Mouse (Mus musculus): Measurements from ENCODE around the gene Psmc4. TPM values are rescaled to one million over a fixed set of nuclear protein-coding genes. Genes with fewer than 3 reads are reported as not detected.

Gene Psmc4
- total RNA-seq (2014; rRNA removed), result 162 and 170 TPM in 2 replicates
- polyA plus RNA-seq (2015; fragmentation: Nextera tagmentation; extraction: Ambion mirVana), result 257 and 259 TPM in 2 replicates

- no peaks in the 10 kb centered on the region for H3K27me3 ChIP-seq (ENCODE audit: insufficient read depth, low read length)
- peak within 1 kb of the TSS; percentile 68 for H3K9ac ChIP-seq (replicated peaks; ENCODE audit: low read length, poor library complexity, severe bottlenecking)
- no peaks in the 10 kb centered on the region for H3K9me3 ChIP-seq (ENCODE audit: low read length)
- peak; percentile 96 for ATAC-seq (ENCODE audit: low FRiP score)
- peak within 1 kb of the TSS; percentile 64 for H3K4me3 ChIP-seq (ENCODE audit: low read depth, low read length)
- under 1% methylated on average over 52 of the region's 52 CpGs for WGBS
- H3K27ac ChIP-seq (ENCODE audit: low read depth, low read length), result peak within 1 kb of the TSS; percentile 52; the same call in 1 of the 2 replicates
- peaks cover 6% of the 10 kb centered on the region; the same call in 1 of the 2 replicates for H3K4me1 ChIP-seq (ENCODE audit: insufficient read depth, low read length)
- H3K36me3 ChIP-seq (ENCODE audit: insufficient read depth, low read length), result peaks cover 38% of the 10 kb centered on the region
- peak within 1 kb of the TSS; percentile 63 for H3K4me2 ChIP-seq (ENCODE audit: low read depth, low read length, poor library complexity, severe bottlenecking)
- peak; percentile 99 for DNase-seq (ENCODE audit: low spot score)
- TF ChIP-seq CTCF (IDR thresholded peaks at IDR 0.05), result peak; percentile 89
Observed at GRCm38 (mm10) chr7:28049476-28050409, at the start of gene Psmc4. Gene Psmc4, minus strand, starts transcription at chr7:28050101.

GRCm38 (mm10) chr7:28099101-28099500 lies 49.2 kb upstream of the Psmc4 start:
- Histone ChIP-seq H3K4me2 (ENCODE audit: low read depth, low read length, poor library complexity, severe bottlenecking) (no peak overlapping the region), H3K36me3 (ENCODE audit: insufficient read depth, low read length) (no peaks in the 10 kb centered on the region), H3K9ac (replicated peaks; ENCODE audit: low read length, poor library complexity, severe bottlenecking) (no peak overlapping the region), H3K4me3 (ENCODE audit: low read depth, low read length) (no peak overlapping the region), H3K27ac (ENCODE audit: low read depth, low read length) (no peak overlapping the region), H3K4me1 (ENCODE audit: insufficient read depth, low read length) (no peaks in the 10 kb centered on the region), H3K27me3 (ENCODE audit: insufficient read depth, low read length) (no peaks in the 10 kb centered on the region), H3K9me3 (ENCODE audit: low read length) (peaks cover 6% of the 10 kb centered on the region; the same call in 1 of the 2 replicates)
- DNase-seq (ENCODE audit: low spot score), result no peak
- ATAC-seq (ENCODE audit: low FRiP score), result no peak
- WGBS, result 93% methylated on average over 16 of the region's 16 CpGs
- no peak for TF ChIP-seq CTCF (IDR thresholded peaks at IDR 0.05)

GRCm38 (mm10) chr7:28093541-28093940 lies 43.6 kb upstream of the Psmc4 start:
- Histone ChIP-seq H3K4me2 (ENCODE audit: low read depth, low read length, poor library complexity, severe bottlenecking) (no peak overlapping the region), H3K27ac (ENCODE audit: low read depth, low read length) (no peak overlapping the region), H3K4me1 (ENCODE audit: insufficient read depth, low read length) (no peaks in the 10 kb centered on the region), H3K36me3 (ENCODE audit: insufficient read depth, low read length) (no peaks in the 10 kb centered on the region), H3K4me3 (ENCODE audit: low read depth, low read length) (no peak overlapping the region), H3K9me3 (ENCODE audit: low read length) (no peaks in the 10 kb centered on the region), H3K27me3 (ENCODE audit: insufficient read depth, low read length) (no peaks in the 10 kb centered on the region), H3K9ac (replicated peaks; ENCODE audit: low read length, poor library complexity, severe bottlenecking) (no peak overlapping the region)
- DNase-seq (ENCODE audit: low spot score), result no peak
- TF ChIP-seq CTCF (IDR thresholded peaks at IDR 0.05), result no peak
- no peak for ATAC-seq (ENCODE audit: low FRiP score)
- WGBS, result 43% methylated on average over 11 of the region's 11 CpGs

GRCm38 (mm10) chr7:28086236-28086635 lies 36.3 kb upstream of the Psmc4 start:
- H3K4me1 ChIP-seq (ENCODE audit: insufficient read depth, low read length), result no peaks in the 10 kb centered on the region
- ATAC-seq (ENCODE audit: low FRiP score) (no peak), DNase-seq (ENCODE audit: low spot score) (no peak)
- no peak overlapping the region for H3K27ac ChIP-seq (ENCODE audit: low read depth, low read length)
- WGBS, result 79% methylated on average over 16 of the region's 16 CpGs
- no peak overlapping the region for H3K9ac ChIP-seq (replicated peaks; ENCODE audit: low read length, poor library complexity, severe bottlenecking)
- H3K27me3 ChIP-seq (ENCODE audit: insufficient read depth, low read length), result no peaks in the 10 kb centered on the region
- H3K4me2 ChIP-seq (ENCODE audit: low read depth, low read length, poor library complexity, severe bottlenecking), result no peak overlapping the region
- H3K4me3 ChIP-seq (ENCODE audit: low read depth, low read length), result no peak overlapping the region
- no peaks in the 10 kb centered on the region for H3K9me3 ChIP-seq (ENCODE audit: low read length)
- TF ChIP-seq CTCF (IDR thresholded peaks at IDR 0.05), result no peak
- no peaks in the 10 kb centered on the region for H3K36me3 ChIP-seq (ENCODE audit: insufficient read depth, low read length)

- Histone ChIP-seq H3K4me1 (ENCODE audit: insufficient read depth, low read length) (no peaks in the 10 kb centered on the region), H3K9ac (replicated peaks; ENCODE audit: low read length, poor library complexity, severe bottlenecking) (no peak overlapping the region), H3K9me3 (ENCODE audit: low read length) (no peaks in the 10 kb centered on the region), H3K4me3 (ENCODE audit: low read depth, low read length) (no peak overlapping the region), H3K36me3 (ENCODE audit: insufficient read depth, low read length) (no peaks in the 10 kb centered on the region), H3K27me3 (ENCODE audit: insufficient read depth, low read length) (no peaks in the 10 kb centered on the region), H3K27ac (ENCODE audit: low read depth, low read length) (no peak overlapping the region), H3K4me2 (ENCODE audit: low read depth, low read length, poor library complexity, severe bottlenecking) (no peak overlapping the region)
- ATAC-seq (ENCODE audit: low FRiP score) (no peak), DNase-seq (ENCODE audit: low spot score) (peak; percentile 24)
- WGBS, result 69% methylated on average over 7 of the region's 7 CpGs
- no peak for TF ChIP-seq CTCF (IDR thresholded peaks at IDR 0.05)
Observed at GRCm38 (mm10) chr7:28084215-28084614, 34.3 kb upstream of the Psmc4 start.
